ENCODE assay signal across 15 mouse cellular contexts in the genomic region with DNA sequence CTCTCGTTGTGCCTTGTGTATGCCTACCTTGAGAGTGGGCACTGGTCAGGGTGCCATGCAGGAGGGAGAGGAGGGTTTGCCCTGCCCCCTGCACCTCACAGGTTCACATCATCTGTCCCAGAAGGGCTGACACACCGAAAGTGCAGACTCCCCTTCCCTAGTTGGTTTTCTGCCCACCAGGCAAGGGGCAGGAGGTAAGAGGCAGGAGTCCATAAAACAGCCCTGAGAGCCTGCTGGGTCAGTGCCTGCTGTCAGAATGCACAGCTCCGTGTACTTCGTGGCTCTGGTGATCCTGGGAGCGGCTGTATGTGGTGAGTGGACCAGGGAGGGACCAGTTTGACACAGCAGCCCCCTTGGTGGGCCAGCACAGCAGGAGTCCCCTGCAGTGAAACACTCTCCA. TPM values are rescaled to one million over a fixed set of nuclear protein-coding genes. Genes with fewer than 3 reads are reported as not detected.
DNase-seq lines count a peak whose midpoint lies in the region; ATAC-seq and TF ChIP-seq lines count a peak whose summit lies in the region.
"Had no signal": no experiment of that assay in that cellular context is flagged by ENCODE, and none has a peak within 500 bp of the region (broad histone marks: within the 10 kb centered on the region; RNA-seq: fewer than 3 reads in every experiment).

A gene (plus strand): TSS at position 184 of the 400 bp plus-strand sequence.

- no peak for TF ChIP-seq CTCF in intestine, postnatal 0 days (IDR thresholded peaks at IDR 0.05; ENCODE audit: low read depth)

- no peak within 1 kb of the TSS for H3K4me3 ChIP-seq in embryonic facial prominence, embryonic 13.5 days
- H3K4me3 ChIP-seq in intestine, postnatal 0 days (ENCODE audit: low read depth, low read length) = no peak within 1 kb of the TSS
- H3K4me3 ChIP-seq in intestine, embryonic 16.5 days (ENCODE audit: low read length) = no peak within 1 kb of the TSS
- H3K4me3 ChIP-seq: forebrain, embryonic 13.5 days; heart, embryonic 13.5 days; limb, embryonic 13.5 days had no signal

- H3K36me3 ChIP-seq in embryonic facial prominence, embryonic 13.5 days = peaks cover 17% of the 10 kb centered on the region
- H3K36me3 ChIP-seq in intestine, postnatal 0 days (ENCODE audit: control insufficient read depth, insufficient read depth) = peaks cover 3% of the 10 kb centered on the region; the same call in 1 of the 2 replicates
- H3K36me3 ChIP-seq in intestine, embryonic 16.5 days (ENCODE audit: control insufficient read depth, insufficient read depth, low read length) = 0 out of 2 replicates have a peak, but pooled peaks cover 5% of the 10 kb centered on the region

- 0 out of 2 replicates have a peak within 1 kb of the TSS, but pooled peaks have one; percentile 41 for H3K9ac ChIP-seq in embryonic facial prominence, embryonic 13.5 days
- no peak within 1 kb of the TSS for H3K9ac ChIP-seq in intestine, postnatal 0 days (ENCODE audit: low read depth, low read length)
- H3K9ac ChIP-seq in intestine, embryonic 16.5 days (ENCODE audit: low read depth, low read length) = no peak within 1 kb of the TSS
- H3K9ac ChIP-seq: forebrain, embryonic 13.5 days; heart, embryonic 13.5 days; limb, embryonic 13.5 days; liver, postnatal 0 days had no signal

- no peak within 1 kb of the TSS for H3K27ac ChIP-seq in embryonic facial prominence, embryonic 13.5 days
- no peak within 1 kb of the TSS for H3K27ac ChIP-seq in intestine, postnatal 0 days (ENCODE audit: low read depth, low read length)
- H3K27ac ChIP-seq in intestine, embryonic 16.5 days (ENCODE audit: low read length) = no peak within 1 kb of the TSS
- H3K27ac ChIP-seq: forebrain, embryonic 13.5 days; heart, embryonic 13.5 days; limb, embryonic 13.5 days had no signal

- ATAC-seq in embryonic facial prominence, embryonic 13.5 days (ENCODE audit: insufficient number of reproducible peaks, insufficient read depth, low FRiP score, low TSS enrichment, low read depth) = no peak
- ATAC-seq in intestine, postnatal 0 days = no peak
- ATAC-seq in intestine, embryonic 16.5 days = no peak
- ATAC-seq: liver, postnatal 0 days had no signal

- H3K27me3 ChIP-seq in embryonic facial prominence, embryonic 13.5 days = no peaks in the 10 kb centered on the region
- no peaks in the 10 kb centered on the region for H3K27me3 ChIP-seq in intestine, postnatal 0 days (replicated peaks; ENCODE audit: control insufficient read depth, insufficient read depth, low read length)
- no peaks in the 10 kb centered on the region for H3K27me3 ChIP-seq in intestine, embryonic 16.5 days (replicated peaks; ENCODE audit: control insufficient read depth, insufficient read depth, low read length)
- H3K27me3 ChIP-seq: limb, embryonic 13.5 days had no signal

- no peak for DNase-seq in heart, postnatal 25 days (ENCODE audit: low spot score)
- DNase-seq in heart, adult 9 months (ENCODE audit: low spot score in 2 of 2) = no peak
- no peak for DNase-seq in urinary bladder, adult 2 months (ENCODE audit: low spot score)
- no peak for DNase-seq in urinary bladder, postnatal 4 days (ENCODE audit: low spot score in 2 of 2)
- DNase-seq: cerebellum, adult 9-11 months; kidney, postnatal 25 days; liver, postnatal 0 days; thymus, postnatal 25 days had no signal

- intact Hi-C loops in heart, postnatal 25 days (cut with DNase I) = no loop called here

- 0 out of 2 replicates have a peak, but pooled peaks cover 2% of the 10 kb centered on the region for H3K4me1 ChIP-seq in embryonic facial prominence, embryonic 13.5 days
- no peaks in the 10 kb centered on the region for H3K4me1 ChIP-seq in intestine, postnatal 0 days (replicated peaks; ENCODE audit: control insufficient read depth, insufficient read depth, low read length)
- no peaks in the 10 kb centered on the region for H3K4me1 ChIP-seq in intestine, embryonic 16.5 days (ENCODE audit: control insufficient read depth, insufficient read depth, low read length)
- H3K4me1 ChIP-seq: forebrain, embryonic 13.5 days; limb, embryonic 13.5 days had no signal

- H3K4me2 ChIP-seq in embryonic facial prominence, embryonic 13.5 days = no peak within 1 kb of the TSS
- H3K4me2 ChIP-seq in intestine, postnatal 0 days (replicated peaks; ENCODE audit: low read depth) = no peak within 1 kb of the TSS
- no peak within 1 kb of the TSS for H3K4me2 ChIP-seq in intestine, embryonic 16.5 days (ENCODE audit: low read depth, low read length)
- H3K4me2 ChIP-seq: forebrain, embryonic 13.5 days; heart, embryonic 13.5 days; limb, embryonic 13.5 days had no signal

- 41% methylated on average over 5 of the region's 5 CpGs for WGBS in embryonic facial prominence, embryonic 13.5 days
- WGBS in intestine, postnatal 0 days = 45% methylated on average over 5 of the region's 5 CpGs
- WGBS in intestine, embryonic 16.5 days = 43% methylated on average over 5 of the region's 5 CpGs

- H3K9me3 ChIP-seq in embryonic facial prominence, embryonic 13.5 days = no peaks in the 10 kb centered on the region
- no peaks in the 10 kb centered on the region for H3K9me3 ChIP-seq in intestine, postnatal 0 days (ENCODE audit: control insufficient read depth)
- H3K9me3 ChIP-seq in intestine, embryonic 16.5 days (ENCODE audit: control insufficient read depth, low read length) = no peaks in the 10 kb centered on the region
- H3K9me3 ChIP-seq: forebrain, embryonic 13.5 days; heart, embryonic 13.5 days; limb, embryonic 13.5 days had no signal

RNA-seq across cellular contexts. Expression of the gene that starts here (rescaled TPM):
- 10 to 100 TPM; 11.1 to 61.8 TPM for total RNA-seq in heart, postnatal 25 days (2021)
- 564 and 1,194 TPM in 2 replicates for polyA plus RNA-seq in urinary bladder, adult 2 months (2012; rRNA removed)
- not detected in 2 replicates for polyA plus RNA-seq in embryonic facial prominence, embryonic 13.5 days (2015; fragmentation: Nextera tagmentation; extraction: Ambion mirVana)
- polyA plus RNA-seq in intestine, postnatal 0 days (2015; fragmentation: Nextera tagmentation; extraction: Ambion mirVana) = not detected in 2 replicates
- polyA plus RNA-seq in intestine, embryonic 16.5 days (2015; fragmentation: Nextera tagmentation; extraction: Ambion mirVana) = not detected in 2 replicates
- total RNA-seq: monocyte, adult 5-6 weeks had no signal
- polyA plus RNA-seq: forebrain, embryonic 13.5 days; heart, embryonic 13.5 days; limb, embryonic 13.5 days; liver, postnatal 0 days had no signal

Comparison
In these comparisons a context has a peak if more than half of its experiments do, and no peak if none do; other contexts are left out.
1. RNA of the gene that starts here (polyA plus RNA-seq): 564 to 1,194 TPM in urinary bladder, adult 2 months; not detected in embryonic facial prominence, embryonic 13.5 days, not detected in intestine, postnatal 0 days and not detected in intestine, embryonic 16.5 days; every median in the first group is over 100 times any median in the second.